Mouse (Mus musculus): ENCODE measurements around the gene Ift140.
A peak's percentile ranks its signal among the peaks of the same experiment; 100 is the strongest.
"Not testable (repeated sequence)": the region's sequence is repeated elsewhere in the genome, so short reads cannot be mapped to it uniquely, and the experiment has no call there.

Ift140 gene

DNA sequence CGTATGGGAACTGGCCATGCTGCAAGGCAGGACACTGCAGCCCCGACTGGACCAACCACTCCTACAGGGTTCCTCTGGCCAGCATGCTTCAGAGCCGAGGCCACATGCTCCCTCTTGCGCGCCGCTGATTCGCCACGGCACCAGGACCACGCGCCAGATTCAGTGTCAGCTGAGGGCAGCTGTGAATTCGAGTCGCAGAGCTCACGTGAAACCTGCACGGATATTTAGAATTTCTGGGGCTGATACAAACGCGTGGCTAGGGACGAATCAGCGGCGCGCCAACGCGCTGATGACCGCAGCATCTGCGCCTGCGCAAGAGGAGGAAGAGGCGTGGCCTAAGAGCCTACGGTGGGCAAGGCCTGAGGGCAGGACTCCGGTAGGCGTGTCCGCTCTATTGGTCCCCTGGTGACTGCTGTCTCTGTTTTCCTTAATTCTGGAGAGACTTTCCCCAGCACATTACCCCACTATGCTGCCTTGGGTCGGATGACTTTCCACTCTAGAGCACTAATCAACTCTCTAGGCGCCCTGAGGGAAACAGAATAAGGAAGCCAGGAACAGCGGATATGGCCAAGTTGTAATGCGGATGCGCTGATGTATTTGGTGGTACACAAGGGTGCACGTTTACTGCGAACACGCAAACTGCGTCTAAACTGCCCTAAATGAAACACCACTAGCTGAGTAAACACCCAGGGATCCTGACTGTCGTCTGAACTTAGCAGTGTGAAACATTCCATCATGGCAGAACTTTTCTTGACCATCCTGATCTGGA is 100.0 kb downstream of the Ift140 start, which contains the start of gene Telo2:
Gene Telo2 (minus strand): TSS at position 304 of the 769 bp plus-strand sequence.
- peak; percentile 94 for DNase-seq (ENCODE audit: low read depth, low spot score)

DNA sequence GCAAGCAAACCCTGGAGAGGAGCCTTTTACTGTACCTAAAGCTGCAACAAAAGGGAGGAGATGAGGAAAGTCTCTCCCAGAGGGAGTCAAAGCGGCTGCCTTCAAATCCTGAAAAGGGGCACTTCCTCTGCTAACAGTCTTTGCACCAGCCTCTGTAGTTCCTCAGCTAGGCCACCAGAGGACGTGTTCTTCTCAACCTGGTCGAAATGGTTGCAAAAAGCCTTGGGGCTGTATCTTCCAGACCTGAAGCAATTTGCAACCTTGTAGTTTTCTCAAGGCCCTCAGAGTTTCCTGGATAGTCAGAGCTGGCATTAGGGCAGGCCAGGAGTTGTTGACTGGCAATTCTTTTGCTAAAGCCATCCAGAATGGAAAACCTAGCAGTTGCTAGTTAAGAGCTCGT is 101.4 kb downstream of the Ift140 start:
- DNase-seq (ENCODE audit: low read depth, low spot score), result no peak

- no peak for DNase-seq (ENCODE audit: low read depth, low spot score)
Measured at GRCm38 (mm10) chr17:25120406-25120805, 104.5 kb downstream of the Ift140 start, which contains the start of gene Ptx4. Gene Ptx4 (plus strand): TSS chr17:25120760.

GRCm38 (mm10) chr17:25123979-25124378 is 108.1 kb downstream of the Ift140 start:
- DNase-seq (ENCODE audit: low read depth, low spot score), result no peak

DNA sequence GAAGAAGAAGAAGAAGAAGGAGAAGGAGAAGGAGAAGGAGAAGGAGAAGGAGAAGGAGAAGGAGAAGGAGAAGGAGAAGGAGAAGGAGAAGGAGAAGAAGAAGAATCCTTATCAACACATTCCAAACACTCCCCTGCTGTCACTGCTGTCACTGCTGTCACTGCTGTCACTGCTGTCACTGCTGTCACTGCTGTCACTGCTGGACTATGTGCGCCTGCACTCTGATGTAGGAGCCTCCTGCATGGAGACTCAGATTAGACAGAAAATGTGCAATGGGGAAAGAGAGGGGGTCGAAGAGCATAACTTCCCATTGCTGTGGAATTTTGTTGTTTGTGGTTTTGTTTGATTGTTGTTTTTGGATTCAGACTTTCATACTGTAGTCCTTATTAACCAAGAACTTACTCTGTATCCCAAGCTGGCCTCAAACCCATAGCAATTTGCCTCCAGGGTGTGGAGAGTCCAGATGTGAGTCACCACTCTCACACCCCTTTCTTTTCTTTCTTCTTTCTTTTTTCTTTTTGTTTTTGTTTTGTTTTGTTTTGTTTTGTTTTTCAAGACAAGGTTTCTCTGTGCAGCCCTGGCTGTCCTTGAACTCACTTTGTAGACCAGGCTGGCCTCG is 109.7 kb downstream of the Ift140 start:
- not testable (repeated sequence) for DNase-seq (ENCODE audit: low read depth, low spot score)

DNA sequence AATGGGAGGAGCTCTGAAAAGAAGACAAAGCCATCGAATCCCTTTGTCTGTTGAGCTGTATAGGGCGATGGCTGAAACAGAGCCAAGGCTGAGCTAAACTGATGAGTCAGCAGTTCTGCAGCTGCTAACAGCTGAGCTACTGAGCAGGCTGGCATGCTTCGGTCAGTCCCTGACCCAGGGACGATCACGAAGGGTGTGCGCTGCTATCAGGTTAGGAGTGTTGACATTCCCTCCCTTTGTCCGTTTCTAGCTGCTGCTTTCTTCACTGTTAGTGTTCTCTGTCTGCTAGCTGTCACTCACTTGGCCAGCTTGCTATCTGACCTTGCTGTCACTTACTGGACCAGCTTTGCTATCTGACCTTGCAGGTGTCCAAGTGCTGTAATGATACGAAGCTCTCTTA is 111.2 kb downstream of the Ift140 start:
- no peak for DNase-seq (ENCODE audit: low read depth, low spot score)

DNA sequence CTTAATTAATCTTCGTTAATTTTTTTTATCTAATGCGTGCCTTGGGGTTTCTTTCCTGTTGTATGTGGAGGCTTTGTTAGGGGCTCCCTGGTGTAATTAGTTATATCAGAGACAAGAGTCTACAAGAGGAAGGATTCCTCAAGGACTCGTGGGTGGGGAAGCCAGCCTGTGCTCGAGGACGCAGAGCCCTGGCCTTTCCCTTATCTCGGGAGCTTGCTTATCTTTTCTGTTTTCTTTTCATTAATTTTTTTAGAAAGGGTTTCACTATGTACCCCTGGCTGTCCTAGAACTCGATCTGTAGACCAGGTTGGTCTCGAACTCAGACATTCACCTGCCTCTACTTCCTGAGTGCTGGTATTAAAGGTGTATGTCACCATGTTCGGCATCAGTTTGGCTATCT is 111.8 kb downstream of the Ift140 start:
- no peak for DNase-seq (ENCODE audit: low read depth, low spot score)

- no peak for DNase-seq (ENCODE audit: low read depth, low spot score)
Measured at GRCm38 (mm10) chr17:25130060-25130459, 114.2 kb downstream of the Ift140 start.

- peak; percentile 92 for DNase-seq (ENCODE audit: low read depth, low spot score)
Measured at GRCm38 (mm10) chr17:25133275-25133698, 117.4 kb downstream of the Ift140 start, which contains the start of gene Clcn7. Gene Clcn7 (plus strand): TSS chr17:25133391.

GRCm38 (mm10) chr17:25135622-25136021 is 119.7 kb downstream of the Ift140 start:
- DNase-seq (ENCODE audit: low read depth, low spot score), result no peak

DNA sequence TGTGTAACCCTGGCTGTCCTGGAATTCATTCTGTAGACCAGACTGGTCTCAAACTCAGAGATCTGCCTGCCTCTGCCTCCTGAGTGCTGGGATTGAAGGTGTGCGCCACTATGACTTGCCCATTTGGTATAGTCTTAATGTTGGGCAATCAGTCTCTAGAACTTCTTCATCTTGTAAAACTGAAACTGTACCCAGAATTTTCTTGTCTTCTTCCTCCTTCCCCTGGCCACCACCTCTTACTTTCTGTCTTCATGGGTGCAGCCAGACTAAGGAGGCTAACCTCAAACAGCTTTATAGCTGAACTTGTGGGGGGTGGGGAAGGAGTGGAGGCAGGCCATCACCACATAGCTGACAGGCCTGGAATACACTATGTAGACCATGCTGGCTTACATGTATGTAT is 122.9 kb downstream of the Ift140 start:
- no peak for DNase-seq (ENCODE audit: low read depth, low spot score)

DNA sequence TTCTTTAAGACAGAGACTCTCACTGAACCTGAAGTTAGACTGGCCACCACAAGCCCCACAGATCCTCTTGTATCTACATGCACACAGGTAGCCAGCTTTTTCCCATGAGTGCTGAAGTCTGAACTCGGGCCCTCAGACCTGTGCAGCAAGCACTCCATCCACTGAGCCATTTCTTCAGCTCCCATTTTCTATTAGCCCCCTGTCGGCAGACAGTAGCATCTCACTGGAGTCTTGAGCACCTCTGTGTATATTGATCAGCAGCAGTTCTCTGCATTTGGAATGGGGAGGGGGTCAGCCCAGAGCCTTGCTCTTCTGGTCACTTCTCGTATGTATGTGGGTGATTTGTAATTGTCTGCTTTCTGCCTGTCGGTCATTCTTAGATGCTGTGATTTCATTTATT is 124.1 kb downstream of the Ift140 start:
- DNase-seq (ENCODE audit: low read depth, low spot score), result no peak
